ENCODE assay signal across 8 mouse cellular contexts in genomic region chr1:91801844-91802366, GRCm38 (mm10). TPM values are rescaled to one million over a fixed set of nuclear protein-coding genes. Genes with fewer than 3 reads are reported as not detected.
A peak's percentile ranks its signal among the peaks of the same experiment; 100 is the strongest.
DNase-seq lines count a peak whose midpoint lies in the region; ATAC-seq and TF ChIP-seq lines count a peak whose summit lies in the region.

No protein-coding gene starts in this region.

- H3K9me3 ChIP-seq in hindbrain, embryonic 16.5 days (ENCODE audit: control insufficient read depth, low read length), result no peaks in the 10 kb centered on the region
- H3K9me3 ChIP-seq in neural tube, embryonic 12.5 days, result no peaks in the 10 kb centered on the region

- intact Hi-C loops in gastrocnemius, adult 2 months (cut with DNase I), result no loop called here

- peak overlapping the region; percentile 74 for H3K4me3 ChIP-seq in gastrocnemius, adult 2 months
- H3K4me3 ChIP-seq in hindbrain, embryonic 16.5 days (ENCODE audit: low read length), result peak overlapping the region; percentile 50
- H3K4me3 ChIP-seq in neural tube, embryonic 12.5 days, result peak overlapping the region; percentile 46

- H3K27ac ChIP-seq in gastrocnemius, adult 2 months, result peak overlapping the region; percentile 82
- H3K27ac ChIP-seq in hindbrain, embryonic 16.5 days (ENCODE audit: low read depth, low read length), result no peak overlapping the region
- no peak overlapping the region for H3K27ac ChIP-seq in neural tube, embryonic 12.5 days

- peak; percentile 26 for DNase-seq in gastrocnemius, adult 2 months
- DNase-seq in gastrocnemius, adult 18-20 months (ENCODE audit: low spot score), result no peak
- DNase-seq in retina, postnatal 1 day, result peak; percentile 49
- no peak for DNase-seq in retina, embryonic 14.5 days (ENCODE audit: low spot score)
- DNase-seq in yolk sac, embryonic 10.5 days (ENCODE audit: low spot score), result no peak

- peak; percentile 70 for ATAC-seq in hindbrain, embryonic 16.5 days
- ATAC-seq in neural tube, embryonic 12.5 days (ENCODE audit: low FRiP score, low read depth), result no peak
- ATAC-seq in megakaryocyte progenitor cell, adult 5-6 weeks (replicated peaks; ENCODE audit: poor library complexity), result no peak

- no peaks in the 10 kb centered on the region for H3K36me3 ChIP-seq in hindbrain, embryonic 16.5 days (ENCODE audit: control insufficient read depth, insufficient read depth, low read length)
- no peaks in the 10 kb centered on the region for H3K36me3 ChIP-seq in neural tube, embryonic 12.5 days

- peaks cover 13% of the 10 kb centered on the region; the same call in 1 of the 2 replicates for H3K4me1 ChIP-seq in hindbrain, embryonic 16.5 days (ENCODE audit: control insufficient read depth, insufficient read depth, low read depth, low read length)
- H3K4me1 ChIP-seq in neural tube, embryonic 12.5 days, result peaks cover 20% of the 10 kb centered on the region

- no peak for TF ChIP-seq CTCF in gastrocnemius, adult 2 months (IDR thresholded peaks at IDR 0.05)

- WGBS in hindbrain, embryonic 16.5 days, result 2% methylated on average over 45 of the region's 45 CpGs
- 2% methylated on average over 45 of the region's 45 CpGs for WGBS in neural tube, embryonic 12.5 days

- peak overlapping the region; percentile 59 for H3K9ac ChIP-seq in hindbrain, embryonic 16.5 days (ENCODE audit: low read depth, low read length)
- H3K9ac ChIP-seq in neural tube, embryonic 12.5 days, result peak overlapping the region; percentile 40

- H3K27me3 ChIP-seq in hindbrain, embryonic 16.5 days (replicated peaks; ENCODE audit: control insufficient read depth, insufficient read depth, low read length), result peaks cover 44% of the 10 kb centered on the region
- peaks cover 57% of the 10 kb centered on the region for H3K27me3 ChIP-seq in neural tube, embryonic 12.5 days (replicated peaks)

- H3K4me2 ChIP-seq in hindbrain, embryonic 16.5 days (ENCODE audit: low read length), result peak overlapping the region; percentile 94
- H3K4me2 ChIP-seq in neural tube, embryonic 12.5 days (replicated peaks), result peak overlapping the region; percentile 81

RNA-seq across cellular contexts. Expression of gene Twist2, which starts 0.6 kb away (rescaled TPM):
- total RNA-seq in gastrocnemius, adult 2 months (2021), result 1 to 10 TPM in 1 of 2 experiments, under 1 TPM in 1; 0.97 to 3.0 TPM
- 1 to 10 TPM in 1 of 2 experiments, under 1 TPM in 1; 0.91 to 1.7 TPM for total RNA-seq in gastrocnemius, adult 18-20 months (2021)
- 1.7 and 2.0 TPM in 2 replicates for polyA plus RNA-seq in hindbrain, embryonic 16.5 days (2015; fragmentation: Nextera tagmentation; extraction: Ambion mirVana)
- polyA plus RNA-seq in neural tube, embryonic 12.5 days (2016; fragmentation: Nextera tagmentation; extraction: Ambion mirVana), result 9.3 and 10.1 TPM in 2 replicates
- total RNA-seq in megakaryocyte progenitor cell, adult 5-6 weeks (2015), result not detected in 2 replicates
- total RNA-seq in megakaryocyte progenitor cell, adult 5-6 weeks (2017), result not detected in 2 replicates

Comparison
In these comparisons a context has a peak if more than half of its experiments do, and no peak if none do; other contexts are left out.
1. DNase-seq: peak in gastrocnemius, adult 2 months (single experiment) and retina, postnatal 1 day (single experiment); none in gastrocnemius, adult 18-20 months (single experiment), retina, embryonic 14.5 days (single experiment) and yolk sac, embryonic 10.5 days (single experiment).
2. Peak in every context shown above with its lines, with median percentiles within 50 percentile points of each other: H3K4me3 ChIP-seq.